Mouse (Mus musculus) forebrain, embryonic 15.5 days (tissue): ENCODE measurements around the gene Shisal2a. TPM values are rescaled to one million over a fixed set of nuclear protein-coding genes. Genes with fewer than 3 reads are reported as not detected.
"Not testable (repeated sequence)": the region's sequence is repeated elsewhere in the genome, so short reads cannot be mapped to it uniquely, and the experiment has no call there.

Experiments
- ATAC-seq: fragments of 200-750 bp; cut with Nextera tagmentation; replicated peaks from 2 replicates; pipeline ENCODE4 v1.8.0; 2017; ENCODE audit warnings: mild to moderate bottlenecking, moderate TSS enrichment, moderate library complexity
- H3K27ac ChIP-seq: fragments of 300-500 bp; sonication (generic); replicated peaks from 2 replicates; pipeline ENCODE4 v1.5.1; 2015; ENCODE audit warnings: mild to moderate bottlenecking, inconsistent platforms
- H3K27me3 ChIP-seq: fragments of 300-500 bp; sonication (generic); 2 replicates; pipeline ENCODE4 v1.6.1; 2015; ENCODE audit warnings: inconsistent platforms
- H3K36me3 ChIP-seq: fragments of 300-500 bp; sonication (generic); 2 replicates; pipeline ENCODE4 v1.6.1; 2015; ENCODE audit warnings: mild to moderate bottlenecking, inconsistent platforms
- H3K4me1 ChIP-seq: fragments of 300-500 bp; sonication (generic); 2 replicates; pipeline ENCODE4 v1.6.1; 2015; ENCODE audit warnings: inconsistent platforms
- H3K4me2 ChIP-seq: fragments of 300-500 bp; sonication (generic); replicated peaks from 2 replicates; pipeline ENCODE4 v1.6.1; 2015; ENCODE audit warnings: mild to moderate bottlenecking, inconsistent platforms
- H3K4me3 ChIP-seq: fragments of 300-500 bp; sonication (generic); 2 replicates; pipeline ENCODE4 v1.5.1; 2015; ENCODE audit warnings: mild to moderate bottlenecking, inconsistent platforms
- H3K9ac ChIP-seq: fragments of 300-500 bp; sonication (generic); replicated peaks from 2 replicates; pipeline ENCODE4 v1.6.1; 2015; ENCODE audit warnings: mild to moderate bottlenecking, inconsistent platforms
- H3K9me3 ChIP-seq: fragments of 300-500 bp; sonication (generic); 2 replicates; pipeline ENCODE4 v1.6.1; 2016; ENCODE audit warnings: inconsistent platforms
- WGBS: fragments of 180-500 bp; shearing (Covaris S2); methylation state at CpG from one replicate; pipeline ENCODE4 v1.1.7; 2015; ENCODE audit warnings: mixed read lengths; 5-methylcytosine and 5-hydroxymethylcytosine counted together
- polyA plus RNA-seq: library from polyadenylated mRNA; unstranded; fragments of >200 nt; fragmentation: Nextera tagmentation; extraction: Ambion mirVana; gene quantifications from 2 replicates; pipeline ENCODE4 v1.2.1, GENCODE M21; 2015

Gene Shisal2a
- polyA plus RNA-seq, 1 experiment from 2014 or later = 1.7 TPM

- Histone ChIP-seq H3K4me1 (peaks cover under 1% of the 10 kb centered on the region; the same call in 1 of the 2 replicates), H3K9me3 (no peaks in the 10 kb centered on the region), H3K27me3 (no peaks in the 10 kb centered on the region), H3K27ac (no peak overlapping the region), H3K4me2 (no peak overlapping the region), H3K9ac (no peak overlapping the region), H3K36me3 (no peaks in the 10 kb centered on the region), H3K4me3 (no peak overlapping the region)
- ATAC-seq = no peak
- WGBS = 52% methylated on average over 5 of the region's 5 CpGs
Measured at GRCm38 (mm10) chr4:108369254-108369653, 13.9 kb downstream of the Shisal2a start.

- no peaks in the 10 kb centered on the region for H3K36me3 ChIP-seq
- H3K4me3 ChIP-seq = no peak overlapping the region
- H3K9me3 ChIP-seq = no peaks in the 10 kb centered on the region
- H3K27ac ChIP-seq = no peak overlapping the region
- no peak for ATAC-seq
- H3K4me1 ChIP-seq = peaks cover 48% of the 10 kb centered on the region
- WGBS = 25% methylated on average over 5 of the region's 5 CpGs
- H3K27me3 ChIP-seq = no peaks in the 10 kb centered on the region
- no peak overlapping the region for H3K4me2 ChIP-seq
- no peak overlapping the region for H3K9ac ChIP-seq
Measured at GRCm38 (mm10) chr4:108364111-108364476, 19.1 kb downstream of the Shisal2a start.

- 20% methylated on average over 7 of the region's 7 CpGs for WGBS
- no peaks in the 10 kb centered on the region for H3K9me3 ChIP-seq
- no peak overlapping the region for H3K9ac ChIP-seq
- peaks cover 54% of the 10 kb centered on the region for H3K4me1 ChIP-seq
- H3K27me3 ChIP-seq = no peaks in the 10 kb centered on the region
- H3K4me2 ChIP-seq = peak overlapping the region; percentile 33; the same call in 1 of the 2 replicates
- H3K27ac ChIP-seq = peak overlapping the region; percentile 67; the same call in 1 of the 2 replicates
- no peak overlapping the region for H3K4me3 ChIP-seq
- no peak for ATAC-seq
- H3K36me3 ChIP-seq = no peaks in the 10 kb centered on the region
Measured at GRCm38 (mm10) chr4:108363355-108364110, 19.6 kb downstream of the Shisal2a start.

GRCm38 (mm10) chr4:108362321-108363261 lies 20.6 kb downstream of the Shisal2a start:
- peak; percentile 17 for ATAC-seq
- no peaks in the 10 kb centered on the region for H3K9me3 ChIP-seq
- no peaks in the 10 kb centered on the region for H3K27me3 ChIP-seq
- WGBS = 4% methylated on average over 18 of the region's 18 CpGs
- peaks cover 55% of the 10 kb centered on the region for H3K4me1 ChIP-seq
- peak overlapping the region; percentile 24; the same call in 1 of the 2 replicates for H3K9ac ChIP-seq
- H3K27ac ChIP-seq = peak overlapping the region; percentile 67
- no peak overlapping the region for H3K4me3 ChIP-seq
- H3K4me2 ChIP-seq = peak overlapping the region; percentile 33
- no peaks in the 10 kb centered on the region for H3K36me3 ChIP-seq

- peak; percentile 90 for ATAC-seq
- no peaks in the 10 kb centered on the region for H3K27me3 ChIP-seq
- H3K27ac ChIP-seq = peak overlapping the region; percentile 98
- 5% methylated on average over 28 of the region's 28 CpGs for WGBS
- peak overlapping the region; percentile 46 for H3K9ac ChIP-seq
- peak overlapping the region; percentile 42 for H3K4me2 ChIP-seq
- peak overlapping the region; percentile 27 for H3K4me3 ChIP-seq
- H3K9me3 ChIP-seq = no peaks in the 10 kb centered on the region
- no peaks in the 10 kb centered on the region for H3K36me3 ChIP-seq
- H3K4me1 ChIP-seq = peaks cover 55% of the 10 kb centered on the region
Measured at GRCm38 (mm10) chr4:108360136-108361055, 22.8 kb downstream of the Shisal2a start.

GRCm38 (mm10) chr4:108358498-108358897 lies 24.7 kb downstream of the Shisal2a start:
- no peak overlapping the region for H3K4me2 ChIP-seq
- no peaks in the 10 kb centered on the region for H3K9me3 ChIP-seq
- ATAC-seq = no peak
- peak overlapping the region; percentile 98 for H3K27ac ChIP-seq
- peaks cover 46% of the 10 kb centered on the region for H3K4me1 ChIP-seq
- H3K36me3 ChIP-seq = no peaks in the 10 kb centered on the region
- no peak overlapping the region for H3K9ac ChIP-seq
- no peaks in the 10 kb centered on the region for H3K27me3 ChIP-seq
- whole genome bisulfite sequencing = 17% methylated on average over 4 of the region's 4 CpGs
- no peak overlapping the region for H3K4me3 ChIP-seq

GRCm38 (mm10) chr4:108357458-108357857 lies 25.7 kb downstream of the Shisal2a start:
- no peak for ATAC-seq
- H3K9me3 ChIP-seq = no peaks in the 10 kb centered on the region
- H3K27ac ChIP-seq = no peak overlapping the region
- H3K4me1 ChIP-seq = peaks cover 36% of the 10 kb centered on the region
- H3K36me3 ChIP-seq = no peaks in the 10 kb centered on the region
- H3K4me3 ChIP-seq = no peak overlapping the region
- no peaks in the 10 kb centered on the region for H3K27me3 ChIP-seq
- no peak overlapping the region for H3K4me2 ChIP-seq
- H3K9ac ChIP-seq = no peak overlapping the region
- WGBS = 94% methylated on average over 8 of the region's 8 CpGs

GRCm38 (mm10) chr4:108353591-108353990 lies 29.6 kb downstream of the Shisal2a start:
- not testable (repeated sequence) for H3K4me2 ChIP-seq, H3K36me3 ChIP-seq, H3K27ac ChIP-seq, H3K27me3 ChIP-seq, H3K9ac ChIP-seq, H3K4me3 ChIP-seq, H3K9me3 ChIP-seq, ATAC-seq
- H3K4me1 ChIP-seq = peaks cover 16% of the 10 kb centered on the region

- Histone ChIP-seq H3K4me1 (peaks cover 15% of the 10 kb centered on the region), H3K4me2 (no peak overlapping the region), H3K36me3 (no peaks in the 10 kb centered on the region), H3K9ac (no peak overlapping the region), H3K27me3 (no peaks in the 10 kb centered on the region), H3K27ac (peak overlapping the region; percentile 27; the same call in 1 of the 2 replicates), H3K4me3 (no peak overlapping the region), H3K9me3 (no peaks in the 10 kb centered on the region)
- ATAC-seq = peak; percentile 84
- 3% methylated on average over 8 of the region's 8 CpGs for WGBS
Measured at GRCm38 (mm10) chr4:108350819-108351218, 32.3 kb downstream of the Shisal2a start.

GRCm38 (mm10) chr4:108349836-108350547 lies 33.2 kb downstream of the Shisal2a start:
- ATAC-seq = no peak
- H3K4me1 ChIP-seq = peaks cover 15% of the 10 kb centered on the region
- WGBS = 40% methylated on average over 8 of the region's 8 CpGs
- no peak overlapping the region for H3K9ac ChIP-seq
- no peaks in the 10 kb centered on the region for H3K36me3 ChIP-seq
- no peaks in the 10 kb centered on the region for H3K9me3 ChIP-seq
- H3K27me3 ChIP-seq = no peaks in the 10 kb centered on the region
- no peak overlapping the region for H3K4me2 ChIP-seq
- no peak overlapping the region for H3K4me3 ChIP-seq
- H3K27ac ChIP-seq = no peak overlapping the region

GRCm38 (mm10) chr4:108349064-108349463 lies 34.1 kb downstream of the Shisal2a start:
- Histone ChIP-seq H3K9ac (no peak overlapping the region), H3K36me3 (no peaks in the 10 kb centered on the region), H3K9me3 (no peaks in the 10 kb centered on the region), H3K27me3 (no peaks in the 10 kb centered on the region), H3K4me1 (peaks cover 15% of the 10 kb centered on the region), H3K4me2 (no peak overlapping the region), H3K4me3 (no peak overlapping the region), H3K27ac (no peak overlapping the region)
- ATAC-seq = no peak
- 88% methylated on average over 3 of the region's 3 CpGs for WGBS
